Mouse (Mus musculus): ENCODE measurements around the gene 4932438H23Rik.

DNA sequence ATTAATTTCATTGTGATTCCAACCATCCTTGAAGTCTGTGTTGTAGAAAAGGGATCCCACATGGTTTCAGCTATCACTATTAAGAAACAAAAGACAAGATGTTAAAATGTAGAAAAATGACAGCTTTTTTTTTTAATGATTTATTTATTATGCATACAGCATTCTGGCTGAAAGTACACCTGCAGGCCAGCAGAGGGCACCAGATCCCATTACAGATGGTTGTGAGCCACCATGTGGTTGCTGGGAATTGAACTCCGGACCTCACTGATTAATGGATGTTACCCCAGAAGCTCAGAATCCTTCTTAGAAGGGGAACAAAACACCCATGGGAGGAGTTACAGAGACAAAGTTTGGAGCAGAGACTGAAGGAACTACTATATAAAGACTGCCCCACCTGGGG, 71.5 kb downstream of the 4932438H23Rik start:
- TF ChIP-seq CTCF (IDR thresholded peaks at IDR 0.05; ENCODE audit: control insufficient read depth, insufficient read depth, insufficient replicate concordance, low read depth, low read length) (peak; percentile 25; the same call in 1 of the 2 replicates), POLR2A (IDR thresholded peaks at IDR 0.05; ENCODE audit: control insufficient read depth, low read depth, low read length) (no peak)

All from testis, adult 2 months (tissue).